Mouse (Mus musculus) layer of hippocampus, postnatal 36 days (tissue): ENCODE measurements around the gene Mmp15. TPM values are rescaled to one million over a fixed set of nuclear protein-coding genes. Genes with fewer than 3 reads are reported as not detected.
A peak's percentile ranks its signal among the peaks of the same experiment; 100 is the strongest.

Experiments used
- DNase-seq, 2 experiments: peaks; one replicate each; pipeline ENCODE4 v3.0.0; 2022
- total RNA-seq, 2 experiments: library from RNA; stranded (reverse); gene quantifications; 2 replicates each; pipeline ENCODE4 v1.2.3; 2021

Gene Mmp15
- total RNA-seq: 10 to 100 TPM; 16.3 to 17.9 TPM

GRCm38 (mm10) chr8:95352151-95352870, at the start of gene Mmp15:
Gene Mmp15, plus strand, starts transcription at chr8:95352268.
- DNase-seq: peak; percentile 68 to 71

GRCm38 (mm10) chr8:95302410-95302809, 49.7 kb upstream of the Mmp15 start:
- no peak for DNase-seq

- DNase-seq: no peak
Measured at GRCm38 (mm10) chr8:95305526-95305925, 46.5 kb upstream of the Mmp15 start.

- DNase-seq: no peak
Measured at GRCm38 (mm10) chr8:95306431-95306830, 45.6 kb upstream of the Mmp15 start, which contains the start of gene Cngb1. Gene Cngb1, minus strand, starts transcription at chr8:95306585.

- no peak for DNase-seq
Measured at GRCm38 (mm10) chr8:95310342-95310970, 41.6 kb upstream of the Mmp15 start, which contains the start of gene Tepp. Gene Tepp, plus strand, starts transcription at chr8:95310566.

- DNase-seq: no peak
Measured at GRCm38 (mm10) chr8:95312836-95313235, 39.2 kb upstream of the Mmp15 start.

- no peak for DNase-seq
Measured at GRCm38 (mm10) chr8:95313857-95314256, 38.2 kb upstream of the Mmp15 start.

GRCm38 (mm10) chr8:95314707-95315106, 37.4 kb upstream of the Mmp15 start:
- no peak for DNase-seq

GRCm38 (mm10) chr8:95315350-95315749, 36.7 kb upstream of the Mmp15 start:
- DNase-seq: no peak

GRCm38 (mm10) chr8:95320224-95321139, 31.6 kb upstream of the Mmp15 start:
- no peak for DNase-seq

- DNase-seq: no peak
Measured at GRCm38 (mm10) chr8:95323201-95323600, 28.9 kb upstream of the Mmp15 start.

- DNase-seq: no peak
Measured at GRCm38 (mm10) chr8:95324646-95325045, 27.4 kb upstream of the Mmp15 start.

GRCm38 (mm10) chr8:95326822-95327221, 25.2 kb upstream of the Mmp15 start:
- DNase-seq: no peak

GRCm38 (mm10) chr8:95327866-95328465, 24.1 kb upstream of the Mmp15 start:
- DNase-seq: no peak

GRCm38 (mm10) chr8:95330367-95330766, 21.7 kb upstream of the Mmp15 start:
- DNase-seq: no peak

- DNase-seq: no peak
Measured at GRCm38 (mm10) chr8:95331156-95331719, 20.8 kb upstream of the Mmp15 start.

GRCm38 (mm10) chr8:95331720-95332436, 20.2 kb upstream of the Mmp15 start, which contains the start of the genes Zfp319 and Usb1:
Gene Zfp319, minus strand, starts transcription at chr8:95331950.
Gene Usb1, plus strand, starts transcription at chr8:95332284.
- peak; percentile 89 to 92 for DNase-seq

- no peak for DNase-seq
Measured at GRCm38 (mm10) chr8:95332437-95333199, 19.4 kb upstream of the Mmp15 start.

- DNase-seq: no peak
Measured at GRCm38 (mm10) chr8:95335706-95336105, 16.4 kb upstream of the Mmp15 start.

GRCm38 (mm10) chr8:95336363-95336762, 15.7 kb upstream of the Mmp15 start:
- no peak for DNase-seq
